Mouse (Mus musculus): Measurements from ENCODE around the gene Srsf7.
"Not testable (repeated sequence)": the region's sequence is repeated elsewhere in the genome, so short reads cannot be mapped to it uniquely, and the experiment has no call there.

The Srsf7 gene

GRCm38 (mm10) chr17:80193075-80193474, 14.0 kb downstream of the Srsf7 start:
- DNase-seq, result peak; percentile 54

- no peak for DNase-seq
Measured at GRCm38 (mm10) chr17:80183615-80184014, 23.5 kb downstream of the Srsf7 start.

GRCm38 (mm10) chr17:80180468-80180867, 26.6 kb downstream of the Srsf7 start:
- no peak for DNase-seq

DNA sequence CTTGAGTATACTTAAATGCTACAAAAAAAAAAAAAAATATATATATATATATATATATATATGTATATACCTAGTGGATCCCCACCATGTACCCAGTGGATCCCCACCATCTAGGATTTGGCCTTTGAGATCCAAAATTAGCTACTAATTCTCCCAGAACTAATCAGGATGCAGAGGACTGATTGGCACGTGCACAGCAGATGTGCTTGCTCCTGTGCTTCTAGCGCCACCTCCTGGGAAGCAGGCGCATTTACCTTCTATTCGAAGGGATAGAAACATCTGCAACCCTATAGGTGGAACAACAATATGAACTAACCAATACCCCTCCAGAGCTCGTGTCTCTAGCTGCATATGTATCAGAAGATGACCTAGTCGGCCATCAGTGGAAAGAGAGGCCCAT, 27.1 kb downstream of the Srsf7 start:
- peak; percentile 71 for DNase-seq

- not testable (repeated sequence) for DNase-seq
Measured at GRCm38 (mm10) chr17:80178846-80179245, 28.3 kb downstream of the Srsf7 start.

- no peak for DNase-seq
Measured at GRCm38 (mm10) chr17:80175966-80176365, 31.1 kb downstream of the Srsf7 start.

DNA sequence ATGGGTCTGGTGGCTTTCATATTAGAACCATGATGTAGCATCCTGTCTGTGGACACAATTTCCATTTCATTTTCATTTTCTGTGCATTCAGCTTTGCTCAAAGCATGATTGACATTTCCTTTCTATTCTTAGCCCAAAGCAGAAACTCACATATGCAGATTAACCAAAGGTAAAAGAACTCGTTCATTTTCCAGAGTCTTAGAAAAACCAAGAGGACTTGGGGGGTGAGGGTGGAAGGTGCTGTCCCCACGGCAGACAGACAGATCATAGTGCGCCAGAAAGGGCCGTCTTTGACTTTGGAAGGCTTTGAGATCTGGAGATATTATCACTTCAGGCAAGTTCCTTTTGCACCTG, 31.7 kb downstream of the Srsf7 start:
- no peak for DNase-seq

- DNase-seq, result no peak
Measured at GRCm38 (mm10) chr17:80174699-80175385, 32.3 kb downstream of the Srsf7 start.

GRCm38 (mm10) chr17:80174146-80174545, 33.0 kb downstream of the Srsf7 start:
- no peak for DNase-seq

- no peak for DNase-seq
Measured at GRCm38 (mm10) chr17:80173708-80174107, 33.4 kb downstream of the Srsf7 start.

GRCm38 (mm10) chr17:80172761-80173160, 34.3 kb downstream of the Srsf7 start:
- no peak for DNase-seq

DNA sequence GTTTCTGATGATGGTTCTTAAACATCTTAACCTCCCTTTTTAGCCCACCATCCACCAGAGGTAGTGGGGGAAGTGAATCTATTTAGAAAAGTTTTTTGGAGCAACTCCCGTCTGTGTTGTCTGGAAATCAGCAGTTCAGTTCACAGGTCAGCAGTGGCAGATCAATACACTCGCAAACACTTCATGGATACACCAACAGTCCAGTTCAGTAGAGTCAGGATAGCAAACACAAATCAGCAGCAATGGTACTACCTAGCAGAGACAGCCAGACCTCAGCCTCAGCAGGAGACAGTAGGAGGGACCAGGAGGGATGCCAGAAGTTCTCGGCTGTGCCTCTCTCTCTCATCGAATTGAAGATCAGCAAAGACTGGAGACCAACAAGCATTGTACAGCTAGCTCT, 35.2 kb downstream of the Srsf7 start:
- no peak for DNase-seq

DNA sequence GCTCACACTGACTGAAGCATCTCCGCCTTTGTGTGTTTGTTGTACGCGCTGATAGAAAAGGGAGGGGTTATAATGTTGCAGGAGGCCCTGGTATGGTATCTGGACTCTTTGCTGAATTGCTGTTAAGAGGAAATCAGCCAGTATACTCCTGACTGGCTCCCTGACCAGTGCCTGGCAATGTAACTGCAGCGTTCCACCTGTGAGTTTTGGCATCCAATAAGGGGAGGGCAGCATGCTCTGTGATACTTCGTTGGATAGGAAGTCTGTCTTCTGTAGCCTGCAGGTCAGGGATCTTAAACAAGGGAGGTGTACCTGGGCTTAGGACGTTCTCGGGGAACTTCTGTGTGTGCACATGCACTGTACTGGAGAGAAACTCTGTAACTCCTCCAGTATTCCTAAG, 36.2 kb downstream of the Srsf7 start:
- no peak for DNase-seq

- no peak for DNase-seq
Measured at GRCm38 (mm10) chr17:80169792-80170191, 37.3 kb downstream of the Srsf7 start.

GRCm38 (mm10) chr17:80168425-80169182, 38.5 kb downstream of the Srsf7 start:
- DNase-seq, result no peak

DNA sequence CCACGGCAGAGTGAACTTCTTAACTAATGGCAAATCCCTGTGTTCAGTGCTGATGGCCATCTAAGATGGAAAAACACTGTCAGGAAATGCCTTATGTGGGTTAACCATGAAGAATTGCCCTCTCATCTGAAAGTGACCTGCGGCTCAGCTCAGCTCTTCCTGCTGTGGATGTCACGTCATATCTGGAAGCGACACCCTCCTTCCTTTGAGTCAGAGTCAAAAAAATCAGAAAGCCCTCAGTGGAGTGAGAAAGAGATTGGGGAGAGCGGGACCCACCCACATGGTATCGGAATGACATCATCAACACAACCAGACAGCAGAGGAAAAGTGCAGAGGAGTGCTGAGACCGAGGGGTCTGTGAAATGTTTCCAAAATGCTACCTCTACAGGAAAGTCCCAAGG, 39.3 kb downstream of the Srsf7 start:
- peak; percentile 24 for DNase-seq

- DNase-seq, result no peak
Measured at GRCm38 (mm10) chr17:80167436-80167835, 39.7 kb downstream of the Srsf7 start.

GRCm38 (mm10) chr17:80166346-80166745, 40.8 kb downstream of the Srsf7 start:
- no peak for DNase-seq

GRCm38 (mm10) chr17:80165741-80166140, 41.4 kb downstream of the Srsf7 start:
- DNase-seq, result peak; percentile 24

- peak; percentile 88 for DNase-seq
Measured at GRCm38 (mm10) chr17:80163991-80164390, 43.1 kb downstream of the Srsf7 start.

DNA sequence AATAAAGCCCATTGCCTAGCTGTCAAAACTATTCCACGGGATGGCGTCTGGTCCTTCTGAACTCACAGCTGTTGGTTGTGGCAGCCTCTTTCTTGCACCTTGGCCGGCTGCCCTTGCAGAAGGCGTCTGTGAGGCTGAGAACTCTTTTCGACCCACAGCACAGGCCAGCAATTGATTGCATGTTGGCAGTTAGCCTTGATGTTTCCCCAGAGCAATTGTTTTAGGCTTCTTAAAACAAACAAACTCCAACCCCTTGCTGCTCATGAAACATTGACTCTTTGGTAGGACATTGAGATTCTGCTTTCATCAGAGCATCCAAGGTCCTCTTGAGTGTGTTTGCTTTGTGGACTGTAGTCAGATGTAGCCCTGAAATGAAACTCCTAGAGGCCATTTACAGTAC, 46.7 kb downstream of the Srsf7 start:
- DNase-seq, result peak; percentile 71

- no peak for DNase-seq
Measured at GRCm38 (mm10) chr17:80157489-80157888, 49.6 kb downstream of the Srsf7 start.

DNA sequence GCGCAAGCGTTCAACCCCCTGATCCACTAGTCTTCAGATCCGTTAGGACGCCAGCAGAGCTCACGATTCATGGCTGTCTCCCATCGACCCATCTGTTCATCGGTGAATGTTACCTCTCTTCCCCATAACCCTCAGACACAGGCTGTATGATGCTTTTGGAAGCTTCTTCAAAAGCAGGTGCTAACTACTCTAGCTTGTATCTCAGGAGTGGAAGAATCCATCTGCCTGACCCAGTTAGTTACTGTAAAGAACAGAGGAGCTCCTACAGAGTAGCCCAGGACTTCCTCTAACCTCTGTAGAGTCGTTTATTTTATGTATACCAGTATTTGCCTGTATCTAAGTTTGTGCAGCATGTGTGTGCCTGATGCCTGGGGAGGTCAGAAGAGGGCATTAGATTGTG, 50.2 kb downstream of the Srsf7 start:
- DNase-seq, result no peak

- DNase-seq, result no peak
Measured at GRCm38 (mm10) chr17:80153631-80154030, 53.5 kb downstream of the Srsf7 start.
